Mouse (Mus musculus): Measurements from ENCODE around the gene Uqcc2.

Uqcc2 gene

DNA sequence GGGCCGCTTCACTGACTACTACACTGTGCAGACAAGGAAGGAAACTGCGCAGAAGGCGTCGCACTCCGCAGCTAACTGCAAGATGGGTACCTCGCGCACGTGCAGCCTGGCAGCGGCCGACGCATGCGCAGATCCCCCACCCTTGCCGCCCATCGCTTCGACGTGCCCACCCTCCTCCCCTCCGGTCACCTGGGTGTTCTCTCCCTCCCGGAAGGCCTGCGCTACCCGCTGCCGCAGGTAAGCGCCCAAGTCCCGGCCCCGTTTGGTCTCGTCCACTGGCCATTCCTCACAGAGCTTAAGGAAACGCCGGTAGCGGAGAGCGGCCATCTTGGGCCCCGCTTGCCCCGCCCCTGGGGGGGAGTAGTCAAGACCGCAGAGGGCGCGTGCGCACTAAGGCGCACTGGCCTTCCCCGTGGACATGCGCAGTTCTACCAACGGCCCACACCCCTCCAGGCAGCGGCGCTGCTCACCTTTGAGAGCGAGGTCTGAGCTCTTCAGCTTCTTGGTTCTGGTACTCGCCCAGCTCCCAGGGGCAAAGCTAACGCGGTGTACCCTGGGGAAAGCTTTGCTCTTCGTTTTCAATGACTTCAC, at the start of gene Uqcc2:
Gene Uqcc2, minus strand, starts transcription at position 366 of the 591 bp plus-strand sequence.
- peak; percentile 100 for DNase-seq

DNA sequence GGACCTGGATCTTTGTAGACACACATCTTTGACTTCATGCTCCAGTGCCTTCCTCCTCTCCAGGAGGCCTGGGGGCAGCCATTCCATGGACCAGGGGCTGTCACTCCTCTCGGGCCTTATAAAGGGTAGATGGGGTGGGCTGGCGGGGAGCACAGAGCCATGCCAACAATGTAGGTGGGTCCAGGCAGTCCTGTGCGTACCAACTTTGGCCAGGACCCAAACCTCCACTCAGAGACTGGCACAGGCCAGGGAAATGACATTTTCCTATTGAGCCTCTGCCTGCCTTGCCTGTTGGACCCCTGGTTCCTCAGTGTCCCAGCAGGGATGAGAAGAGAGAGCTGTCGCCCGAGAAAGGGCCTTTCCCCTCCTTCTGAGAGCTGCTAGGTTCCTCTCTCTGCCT, 48.7 kb upstream of the Uqcc2 start:
- no peak for DNase-seq

DNA sequence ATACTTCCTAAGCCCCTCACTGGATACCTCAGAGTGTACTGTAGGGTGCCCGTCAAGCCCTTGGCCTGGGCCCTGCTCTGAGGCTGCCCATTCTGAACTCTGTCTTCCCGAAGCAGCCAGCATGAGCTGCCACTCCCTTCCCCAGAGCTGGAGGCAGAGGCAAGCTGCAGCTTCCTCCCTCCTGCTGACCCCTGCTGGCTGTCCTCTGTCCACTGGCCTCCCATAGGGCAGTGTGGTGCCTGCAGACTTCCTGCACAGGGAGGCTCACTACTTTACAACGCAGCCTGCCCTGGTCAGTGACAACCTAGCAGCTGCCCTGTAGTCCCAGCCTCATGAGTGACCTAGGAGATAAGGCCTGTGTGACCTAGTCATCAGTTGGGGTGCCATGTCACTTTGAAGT, 48.0 kb upstream of the Uqcc2 start:
- peak; percentile 37 for DNase-seq

DNA sequence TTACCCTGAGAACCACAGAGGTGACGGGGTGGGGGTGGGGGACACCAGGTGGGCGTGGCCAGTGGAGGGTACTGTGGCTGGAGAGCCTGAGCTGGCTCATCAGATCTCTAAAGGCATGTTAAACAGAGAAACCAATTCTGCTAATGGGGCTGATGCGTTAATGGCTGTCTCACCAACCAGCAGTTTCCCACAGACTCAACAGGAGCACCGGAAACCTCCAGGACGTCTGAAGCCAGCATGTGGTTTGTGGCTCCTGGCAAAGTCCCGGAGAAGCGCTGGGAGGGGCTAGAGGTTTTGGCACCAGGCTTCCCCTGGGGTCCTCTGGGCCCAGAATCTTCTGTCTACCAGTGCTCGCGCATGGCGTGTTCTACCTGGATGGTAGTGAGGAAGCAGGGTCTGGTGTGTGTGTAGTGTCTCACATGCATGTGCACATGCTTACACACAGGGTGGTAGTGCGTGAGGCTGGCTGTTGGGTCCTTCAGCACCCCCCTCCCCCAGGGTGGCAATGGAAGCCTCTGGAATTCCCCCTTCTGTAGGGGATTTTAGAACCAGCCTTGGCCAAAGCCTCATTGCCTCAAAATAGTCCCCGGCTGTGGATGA, 46.1 kb upstream of the Uqcc2 start:
- no peak for DNase-seq

DNA sequence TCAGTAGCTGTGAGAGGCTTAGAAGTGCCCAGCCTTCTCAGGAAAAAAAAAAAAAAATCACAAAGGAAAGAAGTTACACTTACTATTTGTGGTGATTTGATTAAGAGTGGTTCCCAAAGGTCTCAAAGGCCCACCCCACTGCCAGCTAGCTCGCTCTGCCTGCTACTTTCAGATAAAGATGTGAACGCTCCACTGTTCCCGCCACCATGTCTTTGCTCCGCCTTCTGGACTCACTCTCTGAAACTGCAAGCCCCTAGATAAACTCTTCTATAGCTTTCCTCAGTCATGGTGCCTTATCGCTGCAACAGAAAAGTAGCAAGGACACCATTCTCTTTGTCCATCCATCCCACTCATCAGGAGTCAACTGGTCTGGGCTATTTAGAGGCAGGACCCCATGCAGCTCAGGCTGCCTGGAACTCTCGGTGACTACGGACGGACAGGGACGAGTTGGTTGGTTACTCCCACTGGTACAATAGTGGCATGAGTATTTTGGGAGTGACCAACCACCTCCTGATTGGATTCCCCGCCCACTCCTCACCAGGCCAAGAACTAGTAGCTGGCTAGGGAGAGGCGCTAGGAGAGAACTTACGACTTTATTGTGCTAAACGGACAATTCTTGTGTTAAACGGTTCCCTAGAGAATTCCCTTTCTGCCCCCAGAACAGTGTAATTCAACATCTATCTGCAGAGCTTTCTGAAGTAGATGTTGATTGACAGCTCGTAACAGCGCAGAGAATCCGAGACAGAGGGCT, 44.9 kb upstream of the Uqcc2 start:
- DNase-seq: no peak

DNA sequence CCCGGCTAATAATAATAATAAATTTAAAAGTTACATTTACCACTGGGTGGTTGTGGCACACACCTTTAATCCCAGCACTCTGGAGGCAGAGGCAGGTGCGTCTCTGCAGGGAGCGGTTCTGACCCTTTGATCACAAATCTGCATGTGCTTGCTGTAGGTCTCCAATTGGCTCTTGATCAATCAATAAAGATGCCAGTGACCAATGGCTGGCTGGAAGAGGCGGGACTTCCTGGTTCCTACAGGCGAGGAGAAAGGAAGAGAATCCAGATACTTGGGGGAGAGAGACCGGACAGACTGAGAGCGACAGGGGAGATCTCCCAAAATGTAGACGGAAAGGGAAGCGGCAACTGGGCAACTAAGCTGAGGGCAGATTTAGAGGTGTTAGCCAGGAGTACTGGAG, 44.3 kb upstream of the Uqcc2 start:
- no peak for DNase-seq

DNA sequence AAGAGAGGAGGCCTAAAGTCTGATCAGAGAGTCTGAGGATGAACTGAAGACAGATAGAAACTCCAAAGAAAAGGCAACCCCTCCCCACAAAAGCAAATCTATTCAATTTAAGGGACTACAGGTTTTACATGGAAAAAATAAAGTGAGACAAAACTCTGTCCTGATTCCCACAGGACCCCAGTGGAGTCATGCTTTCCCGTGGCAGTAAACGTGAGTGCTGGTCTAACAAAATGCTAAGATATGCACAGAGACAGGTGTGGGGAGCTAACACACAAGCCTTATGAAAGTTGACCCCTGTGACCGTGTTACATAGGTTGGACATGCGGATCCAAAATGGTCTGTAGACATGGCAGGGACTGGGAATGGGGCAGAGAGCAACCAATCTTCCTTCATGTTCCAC, 43.0 kb upstream of the Uqcc2 start:
- DNase-seq: no peak

DNA sequence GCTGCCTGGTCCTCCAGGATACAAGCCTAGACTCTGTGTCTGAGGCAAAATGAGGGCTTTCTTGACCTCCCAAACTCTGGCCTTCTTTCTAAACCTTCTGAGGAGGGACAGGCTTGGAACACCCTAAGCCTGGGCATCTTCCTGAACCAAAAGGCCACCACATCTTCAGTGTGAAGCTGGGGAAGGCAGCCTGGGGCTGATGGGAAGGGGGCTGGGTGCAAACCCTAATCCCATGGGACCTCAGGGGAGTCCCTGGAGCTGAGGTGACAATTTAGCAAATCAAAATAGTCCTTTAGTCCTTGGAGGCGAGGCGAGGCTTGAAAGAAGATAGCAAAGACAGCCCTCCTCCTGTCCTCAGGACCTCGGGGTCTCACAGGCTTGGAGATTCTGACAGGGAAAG, 42.6 kb upstream of the Uqcc2 start:
- DNase-seq: no peak

DNA sequence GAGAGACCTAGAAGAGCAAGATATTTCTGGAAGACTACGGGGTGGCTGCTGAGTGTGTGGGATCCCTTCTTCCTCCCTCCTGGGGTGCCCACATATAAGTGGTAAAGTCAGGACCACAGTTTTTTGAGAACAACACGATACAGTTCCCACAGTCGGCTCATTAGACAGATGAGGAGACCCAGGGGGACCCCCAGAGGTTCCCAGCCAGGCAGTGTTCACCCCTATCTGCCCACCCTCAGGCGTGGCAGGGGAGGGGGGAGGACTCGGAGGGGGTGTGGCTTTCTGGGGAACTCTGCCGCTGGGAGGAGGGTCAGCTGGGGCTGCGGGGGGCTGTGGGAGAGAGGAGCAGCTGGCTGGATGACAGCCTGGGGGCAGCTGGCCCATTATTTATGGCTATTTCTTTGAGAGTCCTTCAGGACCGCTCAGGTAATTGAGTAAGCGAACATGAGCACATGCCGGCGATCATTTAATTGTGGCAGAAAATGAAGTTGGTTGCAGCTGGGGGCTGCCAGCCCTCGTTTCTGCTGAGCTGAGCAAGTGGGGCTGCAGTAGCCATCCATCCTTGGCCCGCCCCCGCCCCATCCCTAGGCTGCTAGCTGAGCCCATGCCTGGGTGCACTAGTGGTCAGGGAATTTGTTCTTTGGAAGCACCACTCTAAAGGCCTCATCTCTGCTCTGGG, 41.6 kb upstream of the Uqcc2 start:
- peak; percentile 64 for DNase-seq

DNA sequence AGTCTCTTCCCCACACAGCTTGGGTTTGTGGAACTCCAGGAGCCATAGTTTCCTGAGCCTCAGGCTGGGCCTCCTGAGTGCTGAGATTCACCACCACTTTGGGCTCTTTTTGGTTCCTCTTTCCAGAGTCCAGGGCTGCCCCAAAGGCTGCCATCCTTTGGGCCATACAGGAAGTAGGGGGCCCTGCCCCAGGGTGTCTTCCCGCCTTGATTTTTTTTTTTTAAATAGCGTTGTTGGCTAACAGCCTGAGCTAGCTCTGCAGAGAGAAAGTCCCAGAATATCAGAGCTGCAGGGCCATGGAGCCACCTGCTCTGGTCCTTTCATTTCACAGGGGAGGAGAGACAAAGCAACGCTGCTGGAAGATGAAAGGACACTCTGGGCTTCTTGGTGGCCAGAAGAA, 40.0 kb upstream of the Uqcc2 start:
- DNase-seq: no peak

DNA sequence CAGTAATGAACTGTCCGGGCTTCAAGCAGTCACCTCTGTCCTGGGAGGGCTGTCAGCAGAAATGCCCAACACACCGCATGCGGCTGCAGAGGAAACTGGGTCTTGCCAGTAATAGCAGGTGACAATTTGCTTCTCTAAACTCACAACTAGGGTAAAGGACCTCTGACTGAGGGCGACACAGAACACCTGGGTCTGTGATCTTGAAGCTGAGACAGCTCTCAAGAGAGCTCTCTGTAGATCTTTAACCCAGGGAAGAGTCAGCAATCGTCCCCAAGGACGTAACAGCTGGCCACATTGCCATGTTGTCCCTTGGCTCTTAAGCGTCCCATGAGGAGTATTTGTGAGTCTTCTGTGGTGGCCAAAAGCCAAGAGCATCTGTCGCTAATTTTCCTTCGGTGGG, 38.7 kb upstream of the Uqcc2 start:
- no peak for DNase-seq

DNA sequence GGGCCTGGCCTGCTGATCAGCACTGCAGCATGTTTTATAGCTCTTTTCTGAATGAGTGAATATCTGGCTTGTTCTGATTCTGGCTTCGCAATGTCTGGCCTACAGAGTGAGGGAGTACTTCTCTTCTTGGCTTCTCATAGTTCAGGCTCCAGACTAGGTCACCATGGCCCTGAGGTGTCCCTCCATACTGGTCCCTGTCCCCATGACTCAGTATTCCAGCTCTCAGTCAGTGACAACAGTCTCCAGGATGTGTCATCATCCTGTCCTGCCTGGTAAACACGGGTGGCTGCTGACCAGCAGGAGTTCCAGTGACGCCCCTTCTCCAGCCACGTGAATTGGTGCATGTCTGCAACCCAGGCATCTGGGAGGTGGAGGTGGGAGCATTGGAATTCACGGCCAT, 37.4 kb upstream of the Uqcc2 start:
- no peak for DNase-seq

DNA sequence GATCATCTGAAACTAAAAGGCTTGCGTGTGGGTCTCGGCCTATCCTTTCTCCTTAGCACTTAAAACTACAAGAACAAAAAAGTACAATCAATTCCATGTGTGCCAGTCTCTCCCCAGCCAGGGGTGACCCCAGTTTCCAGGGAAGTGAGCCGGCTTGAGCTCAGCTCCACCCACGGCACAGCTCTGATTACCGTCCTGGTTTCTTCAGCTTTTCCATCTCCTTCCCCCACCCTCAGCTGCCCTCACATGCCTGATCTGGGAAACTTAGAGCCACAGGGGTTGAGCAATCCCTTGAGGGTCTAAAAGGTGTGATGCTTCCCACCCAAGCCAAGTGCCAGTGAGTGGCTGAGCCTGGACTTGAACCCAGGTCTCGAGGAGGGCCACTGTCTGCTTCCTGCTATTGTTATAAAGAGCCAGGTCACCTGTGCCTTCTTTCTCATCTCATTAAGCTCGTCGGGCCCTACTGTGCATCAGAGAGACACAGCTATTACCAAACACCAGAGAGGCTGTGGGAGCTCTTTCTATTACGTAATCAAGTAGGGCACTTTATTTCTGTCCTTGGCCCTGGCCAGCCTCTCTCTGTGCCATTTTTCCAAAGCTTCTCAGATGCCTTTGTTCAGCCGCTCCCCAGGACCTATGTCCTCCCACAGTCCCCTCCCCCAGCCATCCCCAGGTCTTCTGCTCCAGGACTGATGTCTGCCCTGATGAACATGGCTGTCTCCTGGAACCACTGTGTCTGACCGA, 36.4 kb upstream of the Uqcc2 start:
- peak; percentile 50 for DNase-seq

DNA sequence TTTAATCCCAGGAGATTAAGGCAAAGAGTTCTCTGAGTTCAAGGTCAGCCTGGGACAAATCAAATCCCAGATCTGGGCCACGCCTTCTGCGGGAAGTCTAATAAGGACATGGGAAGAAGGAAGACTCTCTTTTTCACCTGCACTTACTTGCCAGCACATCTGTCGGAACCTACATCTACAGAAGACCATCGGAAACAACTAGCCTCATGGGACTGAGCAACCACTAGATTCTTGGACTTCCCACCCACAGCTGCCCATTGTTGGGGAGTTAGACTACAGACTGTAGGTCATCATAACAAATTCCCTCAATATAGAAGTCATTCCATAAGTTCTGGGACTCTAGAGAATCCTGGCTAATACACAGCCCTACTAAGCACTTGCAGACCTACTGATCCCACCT, 34.9 kb upstream of the Uqcc2 start:
- DNase-seq: no peak

DNA sequence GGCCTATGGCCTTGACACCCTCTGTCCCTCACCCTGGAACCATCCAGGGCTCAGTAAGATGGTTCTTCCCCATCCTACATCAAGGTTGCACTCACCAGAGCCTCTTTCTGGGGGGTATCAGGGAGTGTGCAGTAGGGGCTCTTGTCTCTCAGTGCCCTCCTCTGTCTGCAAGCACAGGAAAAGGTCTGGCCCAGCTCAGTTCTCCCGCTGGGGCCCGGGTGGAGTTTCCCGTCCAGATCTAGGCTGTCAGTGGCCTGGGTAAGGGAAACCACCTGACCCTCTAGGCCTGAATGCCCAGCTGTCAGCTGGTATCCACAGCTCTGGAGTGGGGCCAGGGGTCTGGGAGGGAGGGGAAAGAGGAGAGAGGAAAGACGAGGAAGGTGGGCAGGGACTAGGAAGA, 33.8 kb upstream of the Uqcc2 start, which contains the start of gene Ip6k3:
Gene Ip6k3, minus strand, starts transcription at position 251 of the 400 bp plus-strand sequence.
- DNase-seq: no peak

DNA sequence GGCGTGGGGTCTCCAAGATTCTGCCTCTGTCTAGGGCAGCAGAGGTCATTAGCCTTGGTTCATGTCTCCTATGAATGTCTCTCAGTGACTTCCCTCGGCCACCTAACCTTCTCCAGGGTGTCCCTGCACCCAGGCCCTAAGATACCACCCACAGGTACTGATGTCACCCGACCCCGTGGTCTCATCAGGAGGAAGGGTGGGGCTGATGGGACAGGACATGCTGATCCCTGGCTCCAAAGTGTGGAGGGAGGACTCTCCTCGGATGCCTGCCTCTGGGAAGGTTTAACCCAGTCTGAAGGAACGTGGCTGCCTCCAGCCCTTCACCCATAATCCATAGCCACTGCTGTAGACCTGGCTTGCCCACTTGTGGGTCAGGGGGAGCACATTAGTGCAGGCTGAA, 33.2 kb upstream of the Uqcc2 start:
- DNase-seq: no peak

DNA sequence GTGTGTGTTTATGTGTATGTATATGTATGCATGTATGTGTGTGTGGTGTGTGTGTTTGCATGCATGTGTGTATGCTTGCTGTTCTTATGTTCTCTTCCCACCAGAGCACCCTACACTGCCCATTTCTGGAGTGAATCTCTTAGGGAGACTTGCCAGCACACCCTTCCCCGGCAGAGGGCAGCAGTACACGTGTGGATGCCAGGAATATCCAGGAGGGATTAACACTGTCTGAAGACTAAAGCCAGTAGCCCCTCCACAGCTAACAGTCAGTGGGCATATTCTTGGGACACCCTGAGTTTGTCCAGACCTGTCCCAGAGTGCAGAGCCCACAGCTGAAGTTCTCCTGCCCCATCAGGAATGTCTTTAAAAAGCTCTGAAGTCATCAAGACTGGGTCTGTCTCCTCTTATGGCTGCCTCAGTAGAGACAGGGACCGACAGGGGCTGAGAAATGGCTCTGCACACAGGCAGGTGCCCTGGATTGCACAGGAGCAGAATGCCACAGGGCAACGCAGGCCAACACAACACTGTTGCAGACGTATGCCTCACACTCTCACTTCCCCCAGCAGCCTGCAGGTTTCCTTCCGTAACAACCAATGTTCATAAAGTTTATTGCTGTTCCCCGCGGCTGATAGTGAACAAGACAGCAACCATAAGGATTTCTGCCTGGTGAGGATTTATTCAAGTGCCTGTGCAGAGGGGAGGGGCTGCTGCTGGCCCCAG, 31.5 kb upstream of the Uqcc2 start:
- peak; percentile 72 for DNase-seq

DNA sequence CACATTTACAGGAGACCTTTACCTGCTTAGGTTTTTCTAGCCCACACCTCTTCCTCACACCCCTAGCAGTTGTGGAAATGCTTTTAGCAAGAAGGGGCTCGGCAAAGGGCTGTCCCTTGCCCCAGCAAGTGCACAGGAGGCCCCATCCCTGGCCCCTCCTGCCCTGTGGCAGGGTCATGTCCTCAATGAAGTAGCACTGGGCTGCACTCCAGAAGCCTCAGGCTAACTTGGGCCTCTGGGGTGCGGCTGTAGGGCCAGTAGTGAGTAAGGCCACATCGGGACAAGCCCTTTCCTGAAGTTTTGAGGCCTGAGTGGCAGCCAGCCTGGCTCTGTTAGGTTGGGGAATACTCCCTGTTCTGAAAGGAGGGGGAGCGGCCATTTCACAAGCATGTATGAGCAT, 27.2 kb upstream of the Uqcc2 start:
- no peak for DNase-seq

DNA sequence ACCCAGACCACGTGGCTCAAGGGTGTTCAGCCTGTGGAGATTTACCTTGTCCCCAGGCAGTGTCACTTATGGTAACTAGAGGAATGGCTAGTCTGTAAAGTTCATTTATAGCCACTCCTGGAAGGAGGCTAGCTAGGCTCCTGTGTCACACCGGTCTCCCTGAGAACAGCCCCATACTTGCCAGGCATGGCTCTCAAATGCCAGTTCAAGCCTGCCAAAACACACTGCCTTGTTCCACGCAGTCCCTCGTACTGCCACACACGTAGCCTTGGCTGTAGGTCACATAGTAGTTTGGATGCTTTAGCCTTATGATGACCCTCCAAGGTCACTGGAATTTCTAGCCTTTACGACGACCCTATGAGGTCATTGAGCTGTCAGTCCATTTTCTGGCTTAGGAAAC, 25.5 kb upstream of the Uqcc2 start:
- DNase-seq: no peak

DNA sequence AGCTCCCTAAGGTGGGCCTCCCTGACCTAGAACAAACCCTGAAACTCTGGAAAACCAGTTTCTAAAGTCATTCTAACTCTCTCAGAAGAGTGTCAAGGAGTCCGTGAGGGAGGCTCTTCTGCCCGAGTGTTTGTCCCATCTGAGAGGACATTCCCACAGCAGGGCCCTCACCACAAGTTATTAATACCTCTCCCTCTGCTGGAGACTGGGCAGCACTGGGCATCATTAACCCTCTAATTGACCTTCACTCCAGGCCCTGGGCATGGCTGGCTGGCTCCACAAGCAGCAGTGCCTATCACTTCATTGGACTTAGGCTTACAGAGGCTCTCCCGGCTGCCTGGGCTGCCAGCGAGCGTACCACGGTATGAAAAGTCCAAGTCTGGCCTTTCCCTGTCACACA, 24.7 kb upstream of the Uqcc2 start:
- no peak for DNase-seq

DNA sequence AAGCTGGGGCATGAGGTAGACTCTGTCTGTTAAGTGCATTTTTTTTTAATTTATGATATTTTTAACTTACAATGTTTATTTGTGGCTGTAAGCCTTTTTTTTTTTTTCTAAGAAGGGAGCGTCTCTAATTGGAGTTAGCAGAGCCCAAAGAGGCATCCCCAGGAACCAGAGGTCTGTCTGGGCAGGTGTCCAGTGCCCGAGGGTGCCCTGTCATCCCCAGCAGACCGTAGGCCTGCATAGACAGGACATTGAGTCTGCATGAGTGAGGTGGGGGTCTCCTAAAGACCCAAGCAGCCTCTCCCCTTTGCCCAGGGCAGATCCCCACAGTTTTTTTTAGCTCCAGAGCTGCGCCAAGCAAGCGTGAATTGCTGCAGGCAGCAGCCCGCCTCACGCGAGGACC, 22.0 kb upstream of the Uqcc2 start:
- no peak for DNase-seq

DNA sequence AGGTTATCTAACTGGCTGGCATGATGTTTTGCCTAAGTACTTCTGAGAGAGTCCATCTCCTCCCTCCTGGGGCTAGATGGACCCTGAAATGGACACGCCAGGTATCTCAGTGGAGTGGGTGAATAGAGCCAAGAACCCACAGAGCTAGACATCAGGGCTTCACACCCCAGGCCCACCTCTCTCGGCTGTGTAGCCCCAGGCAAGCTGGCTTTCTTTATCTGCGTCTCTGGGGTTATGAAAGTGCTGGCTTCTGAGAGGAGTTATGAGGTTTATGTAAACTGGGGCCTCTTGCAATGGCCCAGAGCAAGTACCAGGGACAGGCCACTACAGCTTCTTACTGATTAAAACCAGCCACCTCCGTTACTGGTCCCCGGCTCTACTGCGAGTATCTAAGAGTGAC, 21.2 kb upstream of the Uqcc2 start:
- no peak for DNase-seq

DNA sequence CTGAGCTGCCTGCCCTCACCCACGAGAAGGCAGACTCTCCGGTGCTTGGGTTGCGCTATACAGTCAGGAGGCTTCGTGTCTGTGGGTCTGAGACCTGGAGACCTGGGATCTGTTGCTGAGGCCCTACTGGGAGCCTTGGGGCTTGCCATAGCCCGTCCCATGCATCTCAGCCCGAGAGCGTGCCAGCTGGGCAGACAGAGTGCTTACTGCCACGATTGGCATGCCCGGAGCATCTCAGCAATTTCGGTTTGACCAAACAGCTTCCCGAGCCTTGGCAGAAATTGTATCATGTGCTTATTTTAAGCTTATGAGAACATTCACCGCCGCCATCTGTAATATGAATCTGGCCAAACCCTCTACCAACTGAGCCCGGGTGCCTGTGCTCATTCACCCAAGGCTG, 20.5 kb upstream of the Uqcc2 start:
- no peak for DNase-seq
